Mouse (Mus musculus) heart, postnatal 0 days (tissue): Measurements from ENCODE around the gene Vars2. TPM values are rescaled to one million over a fixed set of nuclear protein-coding genes. Genes with fewer than 3 reads are reported as not detected.

ENCODE experiments used
- ATAC-seq: fragments of 200-750 bp; cut with Nextera tagmentation; 2 replicates; pipeline ENCODE4 v1.8.0; 2017; ENCODE audit warnings: low read depth, moderate number of reproducible peaks, moderate library complexity; ENCODE audit not compliant: insufficient read depth
- DNase-seq: peaks from one replicate; pipeline ENCODE4 v3.0.0-alpha.2; 2016; ENCODE audit warnings: low spot score
- H3K27ac ChIP-seq: fragments of 300-500 bp; sonication (generic); 2 replicates; pipeline ENCODE4 v1.5.1; 2014; ENCODE audit warnings: low read depth, mild to moderate bottlenecking
- H3K27me3 ChIP-seq: fragments of 300-500 bp; sonication (generic); 2 replicates; pipeline ENCODE4 v1.6.1; 2014; ENCODE audit warnings: low read length, mixed read lengths; ENCODE audit not compliant: control insufficient read depth, insufficient read depth
- H3K36me3 ChIP-seq: fragments of 300-500 bp; sonication (generic); replicated peaks from 2 replicates; pipeline ENCODE4 v1.6.1; 2014; ENCODE audit warnings: low read length, mixed read lengths; ENCODE audit not compliant: control insufficient read depth, insufficient read depth
- H3K4me1 ChIP-seq: fragments of 300-500 bp; sonication (generic); 2 replicates; pipeline ENCODE4 v1.6.1; 2014; ENCODE audit warnings: antibody characterized with exemption; ENCODE audit not compliant: control insufficient read depth, insufficient read depth
- H3K4me2 ChIP-seq: fragments of 300-500 bp; sonication (generic); 2 replicates; pipeline ENCODE4 v1.6.1; 2014; ENCODE audit warnings: low read depth, mild to moderate bottlenecking, low read length, moderate library complexity
- H3K4me3 ChIP-seq: fragments of 300-500 bp; sonication (generic); 2 replicates; pipeline ENCODE4 v1.5.1; 2014; ENCODE audit warnings: low read depth, low read length
- H3K9ac ChIP-seq: fragments of 300-500 bp; sonication (generic); replicated peaks from 2 replicates; pipeline ENCODE4 v1.6.1; 2014; ENCODE audit warnings: low read depth, low read length, mixed read lengths
- H3K9me3 ChIP-seq: fragments of 300-500 bp; sonication (generic); replicated peaks from 2 replicates; pipeline ENCODE4 v1.6.1; 2016; ENCODE audit warnings: low read length; ENCODE audit not compliant: control insufficient read depth
- CTCF ChIP-seq: IDR thresholded peaks from 2 replicates; pipeline ENCODE4 v1.5.1; 2016; ENCODE audit warnings: antibody characterized with exemption, control low read depth, low read depth
- EP300 ChIP-seq: IDR thresholded peaks from 2 replicates; pipeline ENCODE4 v1.6.1; 2016; ENCODE audit warnings: antibody characterized with exemption, low read depth
- WGBS: fragments of 180-500 bp; shearing (Covaris S2); extraction: QIAGEN DNeasy Blood & Tissue Kit; methylation state at CpG from one replicate; pipeline ENCODE4 v1.1.7; 2014; 5-methylcytosine and 5-hydroxymethylcytosine counted together
- polyA plus RNA-seq: library from polyadenylated mRNA; unstranded; fragments of >200 nt; fragmentation: Nextera tagmentation; extraction: Ambion mirVana; gene quantifications from 2 replicates; pipeline ENCODE4 v1.2.1, GENCODE M21; 2015
- total RNA-seq: library from RNA; depleted of rRNA; stranded (reverse); fragments of >200 nt; gene quantifications from 2 replicates; pipeline ENCODE4 v1.2.3, GENCODE M21; 2014; ENCODE audit warnings: low replicate concordance

Vars2 gene
- total and polyA plus RNA-seq, 2 experiments from 2014 or later: 9.4 to 59.8 TPM

GRCm38 (mm10) chr17:35707929-35708328 lies 40.5 kb upstream of the Vars2 start:
- H3K4me1 ChIP-seq: peaks cover 28% of the 10 kb centered on the region
- no peak overlapping the region for H3K9ac ChIP-seq
- H3K4me2 ChIP-seq: no peak overlapping the region
- H3K36me3 ChIP-seq: no peaks in the 10 kb centered on the region
- 67% methylated on average over 7 of the region's 7 CpGs for WGBS
- DNase-seq: no peak
- H3K9me3 ChIP-seq: no peaks in the 10 kb centered on the region
- ATAC-seq: no peak
- H3K4me3 ChIP-seq: no peak overlapping the region
- no peak overlapping the region for H3K27ac ChIP-seq
- no peaks in the 10 kb centered on the region for H3K27me3 ChIP-seq
- no peak for TF ChIP-seq EP300
- TF ChIP-seq CTCF: no peak

- 10% methylated on average over 4 of the region's 4 CpGs for WGBS
- no peaks in the 10 kb centered on the region for H3K36me3 ChIP-seq
- no peak for ATAC-seq
- H3K27ac ChIP-seq: peak overlapping the region; percentile 40; the same call in 1 of the 2 replicates
- no peak overlapping the region for H3K4me2 ChIP-seq
- no peak overlapping the region for H3K4me3 ChIP-seq
- peak; percentile 51 for DNase-seq
- H3K27me3 ChIP-seq: no peaks in the 10 kb centered on the region
- peaks cover 33% of the 10 kb centered on the region for H3K4me1 ChIP-seq
- TF ChIP-seq CTCF (peak; percentile 77), EP300 (no peak)
- no peaks in the 10 kb centered on the region for H3K9me3 ChIP-seq
- 0 out of 2 replicates have a peak overlapping the region, but pooled peaks have one; percentile 7 for H3K9ac ChIP-seq
Measured at GRCm38 (mm10) chr17:35705836-35706235, 38.4 kb upstream of the Vars2 start.

- H3K4me1 ChIP-seq: peaks cover 26% of the 10 kb centered on the region
- H3K4me2 ChIP-seq: peak within 1 kb of the TSS; percentile 45
- WGBS: 13% methylated on average over 19 of the region's 19 CpGs
- DNase-seq: no peak
- H3K27ac ChIP-seq: peak within 1 kb of the TSS; percentile 59
- no peaks in the 10 kb centered on the region for H3K36me3 ChIP-seq
- no peaks in the 10 kb centered on the region for H3K27me3 ChIP-seq
- ATAC-seq: no peak
- no peak for TF ChIP-seq CTCF
- no peak for TF ChIP-seq EP300
- peak within 1 kb of the TSS; percentile 15 for H3K4me3 ChIP-seq
- H3K9me3 ChIP-seq: no peaks in the 10 kb centered on the region
- peak within 1 kb of the TSS; percentile 37; the same call in 1 of the 2 replicates for H3K9ac ChIP-seq
Measured at GRCm38 (mm10) chr17:35704621-35705464, 37.5 kb upstream of the Vars2 start, which contains the start of gene Ddr1. TSS of gene Ddr1 (minus strand) at chr17:35704621.

GRCm38 (mm10) chr17:35703751-35704271 lies 36.4 kb upstream of the Vars2 start:
- Histone ChIP-seq H3K9me3 (no peaks in the 10 kb centered on the region), H3K4me3 (peak overlapping the region; percentile 15), H3K36me3 (no peaks in the 10 kb centered on the region), H3K4me1 (peaks cover 25% of the 10 kb centered on the region), H3K9ac (peak overlapping the region; percentile 37; the same call in 1 of the 2 replicates), H3K4me2 (peak overlapping the region; percentile 45), H3K27me3 (0 out of 2 replicates have a peak, but pooled peaks cover 3% of the 10 kb centered on the region), H3K27ac (peak overlapping the region; percentile 59)
- 6% methylated on average over 14 of the region's 14 CpGs for WGBS
- DNase-seq (no peak), ATAC-seq (no peak)
- TF ChIP-seq EP300: no peak
- TF ChIP-seq CTCF: no peak

GRCm38 (mm10) chr17:35703065-35703464 lies 35.7 kb upstream of the Vars2 start:
- H3K27ac ChIP-seq: peak overlapping the region; percentile 98; the same call in 1 of the 2 replicates
- no peaks in the 10 kb centered on the region for H3K9me3 ChIP-seq
- no peak overlapping the region for H3K4me3 ChIP-seq
- no peaks in the 10 kb centered on the region for H3K36me3 ChIP-seq
- 0 out of 2 replicates have a peak, but pooled peaks cover 3% of the 10 kb centered on the region for H3K27me3 ChIP-seq
- no peak for TF ChIP-seq EP300
- DNase-seq (no peak), ATAC-seq (no peak)
- 18% methylated on average over 2 of the region's 2 CpGs for WGBS
- H3K9ac ChIP-seq: no peak overlapping the region
- H3K4me2 ChIP-seq: no peak overlapping the region
- H3K4me1 ChIP-seq: peaks cover 22% of the 10 kb centered on the region
